Mouse (Mus musculus) C2C12 (cell line): ENCODE measurements at regions not wholly inside any gene's neighbourhood (a gene's known extent, or its start where the extent isn't known, plus 50 kb on each side); places are given as distances from the start of the nearest gene placed in this dataset.

Experiments
- CTCF ChIP-seq: IDR thresholded peaks from one replicate; pipeline ENCODE4 v1.5.1; 2011; ENCODE audit not compliant: control insufficient read depth, insufficient read depth, insufficient read length
- FOSL1 ChIP-seq: IDR thresholded peaks from one replicate; pipeline ENCODE4 v1.8.0; 2011; ENCODE audit warnings: mild to moderate bottlenecking, low read length; ENCODE audit not compliant: poor library complexity, insufficient read depth, severe bottlenecking
- MAX ChIP-seq: IDR thresholded peaks from one replicate; pipeline ENCODE4 v1.6.1; 2011; ENCODE audit warnings: mild to moderate bottlenecking, control low read depth
- MYOD1 ChIP-seq: IDR thresholded peaks from one replicate; pipeline ENCODE4 v1.6.1; 2011; ENCODE audit warnings: low read depth; ENCODE audit not compliant: control insufficient read depth, insufficient read length
- MYOG ChIP-seq: IDR thresholded peaks from one replicate; pipeline ENCODE4 v1.6.1; 2011; ENCODE audit not compliant: control insufficient read depth, insufficient read length; ENCODE audit errors: extremely low read depth
- USF1 ChIP-seq: IDR thresholded peaks from one replicate; pipeline ENCODE4 v1.6.1; 2011; ENCODE audit warnings: low read depth, mild to moderate bottlenecking, control low read depth, moderate library complexity

DNA sequence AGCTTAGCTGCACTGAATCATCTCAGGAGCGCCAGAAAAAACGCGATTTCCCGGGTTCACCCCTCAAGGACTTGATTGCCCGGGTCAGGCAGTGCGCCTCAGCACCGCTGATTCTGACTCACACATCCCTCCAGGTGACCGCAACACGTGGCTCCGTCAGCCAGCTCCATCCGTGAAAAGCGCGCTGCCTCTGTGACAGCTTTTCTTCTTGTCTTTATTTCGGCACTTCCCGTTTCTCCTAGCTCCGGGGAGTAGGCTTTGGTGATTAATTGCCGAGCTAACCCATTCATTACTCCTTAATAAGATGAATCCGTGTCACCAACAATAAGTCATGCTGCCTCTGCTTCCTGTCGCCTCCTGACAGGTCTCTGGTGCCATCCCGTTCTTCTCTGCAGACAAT is 108.6 kb downstream of the Katnal1 start:
- TF ChIP-seq USF1 (no peak), MAX (no peak), MYOG (no peak), FOSL1 (no peak), CTCF (no peak), MYOD1 (no peak)
